Mouse (Mus musculus): ENCODE results near the gene Akna.
A peak's percentile ranks its signal among the peaks of the same experiment; 100 is the strongest.

Gene Akna

DNA sequence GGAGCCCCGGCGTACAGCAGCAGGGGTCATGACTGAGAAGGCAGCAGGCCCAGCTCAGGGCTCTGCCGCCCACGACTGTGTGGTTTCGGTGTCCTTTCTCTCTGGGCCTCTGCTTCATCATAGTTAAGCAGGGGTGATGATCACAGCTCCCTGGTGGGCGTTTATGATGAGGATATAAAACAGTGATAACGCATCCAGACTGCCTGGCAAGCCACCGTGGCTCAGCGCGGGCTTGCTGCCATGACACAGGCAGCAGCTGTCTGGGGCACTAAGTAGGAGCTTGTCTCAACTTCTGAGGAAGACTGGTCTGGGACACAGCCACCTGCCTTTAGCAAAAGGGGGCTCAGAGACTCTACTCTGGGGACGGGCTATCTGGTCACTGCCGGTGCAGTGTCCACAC, 19.7 kb downstream of the Akna start:
- no peak for DNase-seq (ENCODE audit: low spot score)

DNA sequence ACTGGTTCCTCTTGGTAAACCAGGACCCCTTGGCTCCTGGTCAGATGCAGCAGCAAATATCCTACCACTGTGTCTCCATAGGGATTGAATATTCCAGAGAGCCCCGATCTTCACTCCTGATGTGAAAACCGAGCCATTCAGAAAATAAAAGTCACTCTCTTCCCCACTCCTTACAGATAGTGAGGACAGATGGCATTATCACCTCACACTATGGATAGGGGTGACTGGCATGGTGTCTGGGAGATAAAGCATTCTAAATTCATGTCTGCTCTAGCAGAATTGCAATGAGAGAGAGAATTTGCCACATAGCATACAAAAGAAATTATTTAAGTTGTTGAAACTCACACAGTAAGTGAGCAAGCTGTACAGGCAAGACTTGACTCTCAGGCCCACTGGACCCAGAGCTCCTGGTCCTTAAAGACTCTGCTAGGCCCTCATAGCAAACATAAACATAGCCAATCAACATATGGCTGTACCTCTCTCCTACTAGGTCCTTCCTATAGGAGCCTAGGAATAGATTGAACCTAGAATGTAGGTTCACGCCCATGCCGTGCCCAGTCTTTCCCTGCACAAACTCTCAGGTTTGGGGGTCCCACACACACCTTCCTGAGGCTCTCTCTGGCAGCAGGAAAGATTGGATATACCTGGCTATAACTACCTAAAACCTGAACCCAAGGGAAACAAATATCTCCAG, 20.3 kb downstream of the Akna start:
- DNase-seq (ENCODE audit: low spot score) = no peak

DNA sequence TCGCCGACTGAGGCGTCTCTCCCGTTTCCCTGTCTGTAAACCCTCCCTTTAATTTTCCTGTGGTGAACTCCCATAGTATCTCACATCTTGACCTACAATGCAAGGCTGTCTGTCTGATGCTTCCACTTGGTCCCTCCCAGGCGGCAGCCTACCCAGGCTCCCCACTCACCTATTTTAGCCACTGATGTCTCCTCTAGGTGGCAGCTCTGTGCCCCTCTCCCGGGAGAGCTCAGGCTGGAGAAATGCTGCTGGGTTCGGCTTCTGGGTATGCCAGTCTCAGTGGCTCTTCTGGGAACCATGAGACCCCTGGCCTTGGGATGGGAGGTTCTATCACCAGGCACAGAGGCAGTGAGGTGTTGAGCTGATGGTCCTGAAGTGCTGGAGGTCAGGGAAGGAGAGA, 25.7 kb downstream of the Akna start:
- DNase-seq (ENCODE audit: low spot score) = no peak

DNA sequence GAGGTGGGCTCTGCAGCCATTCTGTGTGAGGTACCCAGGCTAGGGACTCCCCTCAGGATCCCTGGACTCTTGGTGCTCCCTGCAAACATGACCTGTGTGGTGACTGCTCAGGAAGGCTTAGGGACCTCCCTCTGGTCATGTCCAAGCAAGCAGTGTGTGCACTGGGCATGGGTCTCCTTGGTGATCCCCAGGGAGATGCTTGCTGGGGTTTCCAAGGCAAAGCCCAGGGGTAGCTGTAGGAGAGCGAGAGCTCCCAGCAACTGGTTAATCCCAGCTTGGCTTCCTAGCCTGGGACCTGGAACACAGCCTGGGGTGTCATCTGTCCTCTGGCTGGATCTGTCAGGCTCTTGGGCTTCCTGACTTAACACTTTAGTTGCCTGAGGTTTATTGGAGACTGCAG, 27.8 kb downstream of the Akna start:
- no peak for DNase-seq (ENCODE audit: low spot score)

DNA sequence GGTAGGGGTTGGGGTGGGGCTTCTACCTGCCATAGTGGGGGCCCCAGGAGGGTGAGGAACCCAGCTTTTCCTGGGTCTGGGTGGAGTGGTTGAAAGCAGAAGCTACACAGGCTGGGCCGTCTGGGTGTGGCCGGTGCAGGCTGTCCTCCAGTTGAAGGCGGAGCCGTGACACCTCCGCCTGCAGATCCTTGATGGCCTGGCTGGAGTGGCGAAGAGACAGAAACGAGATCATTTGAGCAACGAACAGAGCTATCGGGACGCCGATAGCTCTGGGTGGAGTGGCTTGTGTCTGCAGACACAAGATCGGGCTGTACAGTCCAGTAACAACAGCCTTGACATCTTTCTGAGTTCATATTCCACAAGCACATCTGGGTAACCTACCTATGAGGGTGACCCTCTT, 28.8 kb downstream of the Akna start:
- no peak for DNase-seq (ENCODE audit: low spot score)

DNA sequence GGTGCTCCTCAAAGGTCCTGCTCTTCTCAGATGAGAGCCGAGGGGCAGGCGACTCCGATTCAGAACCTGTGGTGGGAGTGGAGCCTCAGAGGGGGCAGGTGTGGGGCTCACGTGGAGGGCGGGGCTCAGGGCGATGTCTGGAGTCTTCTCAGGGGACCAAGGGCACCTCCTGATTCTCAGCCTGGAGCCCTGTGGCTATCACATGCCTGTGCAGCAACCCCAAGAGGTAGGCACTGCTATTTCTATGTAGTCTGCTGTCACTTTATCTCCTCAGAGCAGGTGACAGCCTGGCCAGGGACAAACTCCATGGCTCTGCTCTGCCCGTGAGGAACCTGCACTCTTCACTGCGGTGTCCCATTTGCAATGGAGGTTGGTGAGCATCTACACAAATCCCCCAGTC, 29.8 kb downstream of the Akna start:
- no peak for DNase-seq (ENCODE audit: low spot score)

DNA sequence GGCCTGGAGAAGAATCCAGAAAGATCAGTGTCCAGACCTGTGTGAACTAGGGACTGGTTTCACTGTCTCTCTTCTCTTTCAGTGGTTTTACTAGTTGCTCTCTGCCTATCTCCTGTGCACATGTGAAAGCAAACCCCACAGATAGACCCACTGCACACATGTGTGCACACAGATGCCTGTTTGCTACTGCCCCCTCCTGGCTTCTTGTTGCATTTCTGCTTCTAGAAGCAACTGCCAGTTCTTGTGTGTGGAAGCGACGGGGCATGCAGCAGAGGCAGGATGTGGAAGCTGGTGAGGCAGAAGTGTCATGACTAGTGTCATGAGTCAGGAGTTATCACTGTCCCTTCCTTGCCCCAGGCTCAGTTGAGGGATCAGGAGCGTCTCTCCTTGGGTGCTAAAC, 31.3 kb downstream of the Akna start:
- DNase-seq (ENCODE audit: low spot score) = no peak

DNA sequence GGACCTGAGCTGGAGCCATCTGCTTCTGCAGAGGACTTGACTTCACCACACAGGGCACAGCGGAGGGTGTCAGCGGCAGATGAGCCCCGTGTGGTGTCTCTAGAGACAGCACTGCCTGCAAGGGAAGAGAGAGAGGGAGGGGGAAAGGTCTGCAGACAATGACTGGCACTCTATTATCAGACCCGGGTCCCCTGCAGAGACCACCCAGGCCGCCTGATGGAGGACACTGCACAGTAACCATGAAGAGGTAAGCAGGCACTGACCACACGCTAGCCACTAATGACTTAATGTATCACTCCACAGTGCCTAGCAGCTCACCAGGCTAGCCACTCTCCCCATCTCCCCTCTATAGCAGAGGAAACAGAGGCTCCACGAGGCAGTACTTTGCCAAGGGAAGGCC, 32.3 kb downstream of the Akna start:
- DNase-seq (ENCODE audit: low spot score) = no peak

DNA sequence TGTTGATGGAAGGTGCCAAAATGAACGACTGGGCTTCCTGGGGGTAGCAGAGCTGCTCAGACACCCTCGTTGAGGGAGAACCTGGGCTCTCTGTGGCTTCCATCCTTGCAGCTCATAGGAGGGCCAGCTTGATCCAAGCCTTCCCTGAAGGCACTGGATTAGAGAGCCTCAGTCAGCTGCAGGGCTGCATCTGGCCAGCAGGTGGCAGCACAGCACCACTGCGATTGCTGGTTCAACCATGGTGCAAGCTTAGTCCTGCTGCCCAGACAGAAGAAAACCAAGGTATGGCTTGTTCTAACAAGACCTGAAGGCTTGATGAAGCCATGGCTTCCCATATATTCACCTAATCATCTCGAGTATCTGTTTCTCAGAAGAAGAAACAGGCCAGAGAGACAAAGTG, 34.6 kb downstream of the Akna start:
- peak; percentile 85 for DNase-seq (ENCODE audit: low spot score)

DNA sequence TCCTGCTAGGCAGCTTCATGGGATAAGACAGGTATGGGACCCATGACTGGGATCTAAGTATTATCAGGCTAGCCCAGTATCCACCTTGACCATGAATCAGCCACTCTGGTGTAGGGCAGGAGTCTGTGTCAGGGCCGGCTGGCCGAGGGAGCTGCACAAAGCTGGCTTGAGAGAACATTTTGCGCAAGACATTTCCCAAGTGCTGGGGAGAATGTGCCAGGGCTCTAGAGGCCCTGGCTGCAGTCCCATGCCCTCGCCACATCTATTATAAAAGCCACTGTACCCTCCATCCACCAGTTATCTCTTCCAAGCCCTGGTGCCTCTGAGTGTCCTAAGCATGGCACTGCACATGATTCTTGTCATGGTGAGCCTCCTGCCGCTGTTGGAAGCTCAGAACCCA, 41.0 kb downstream of the Akna start, which contains the start of gene Orm2:
Gene Orm2 (plus strand): TSS at position 300 of the 400 bp plus-strand sequence.
- peak; percentile 62 for DNase-seq (ENCODE audit: low spot score)

DNA sequence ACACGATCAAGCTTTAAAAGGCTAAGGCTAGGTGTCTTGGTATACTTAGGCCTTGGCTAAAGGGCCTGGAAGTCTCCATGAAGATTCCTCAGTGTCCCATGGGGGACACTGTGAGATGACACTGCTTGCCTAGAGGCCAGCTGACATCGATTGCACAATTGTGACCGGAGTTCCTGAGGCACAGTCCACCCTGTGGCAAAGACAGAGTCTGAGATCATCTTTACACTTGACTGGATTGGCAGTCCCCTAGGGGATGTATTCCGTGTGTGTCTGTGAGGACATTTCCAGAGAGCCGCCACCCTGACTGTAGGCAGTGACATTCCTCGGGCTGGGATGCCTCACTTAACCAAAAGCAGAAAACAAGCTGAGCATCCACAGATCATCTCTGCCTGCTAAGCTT, 43.3 kb downstream of the Akna start:
- no peak for DNase-seq (ENCODE audit: low spot score)

DNA sequence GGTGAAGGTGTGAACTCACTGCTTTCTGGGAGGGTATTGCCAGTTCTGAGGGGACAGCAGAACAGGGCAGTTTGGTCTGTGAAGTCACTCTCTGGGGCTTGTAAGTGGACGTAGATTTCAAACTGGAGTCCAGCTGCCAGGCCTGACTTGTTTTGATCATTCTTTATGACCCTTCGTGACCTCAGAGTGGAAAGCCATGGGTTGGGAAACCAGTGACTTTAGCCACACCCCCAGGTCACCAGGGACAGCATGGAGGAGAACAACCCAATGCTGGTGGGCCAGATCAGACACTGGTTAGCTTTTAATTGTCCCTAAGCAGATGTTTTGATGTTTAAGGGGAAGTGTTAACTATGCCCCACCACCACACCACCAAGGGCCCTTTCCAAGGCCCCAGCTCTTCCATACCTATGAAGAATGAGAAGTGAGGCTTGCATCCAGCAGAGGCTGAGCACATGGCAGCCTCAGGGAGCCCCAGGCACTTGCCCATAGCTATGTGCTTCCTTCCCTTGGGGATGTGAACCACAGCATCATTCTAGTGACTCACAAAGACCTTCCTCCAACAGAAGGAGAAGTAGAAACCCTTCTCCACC, 46.1 kb downstream of the Akna start:
- peak; percentile 36 for DNase-seq (ENCODE audit: low spot score)

DNA sequence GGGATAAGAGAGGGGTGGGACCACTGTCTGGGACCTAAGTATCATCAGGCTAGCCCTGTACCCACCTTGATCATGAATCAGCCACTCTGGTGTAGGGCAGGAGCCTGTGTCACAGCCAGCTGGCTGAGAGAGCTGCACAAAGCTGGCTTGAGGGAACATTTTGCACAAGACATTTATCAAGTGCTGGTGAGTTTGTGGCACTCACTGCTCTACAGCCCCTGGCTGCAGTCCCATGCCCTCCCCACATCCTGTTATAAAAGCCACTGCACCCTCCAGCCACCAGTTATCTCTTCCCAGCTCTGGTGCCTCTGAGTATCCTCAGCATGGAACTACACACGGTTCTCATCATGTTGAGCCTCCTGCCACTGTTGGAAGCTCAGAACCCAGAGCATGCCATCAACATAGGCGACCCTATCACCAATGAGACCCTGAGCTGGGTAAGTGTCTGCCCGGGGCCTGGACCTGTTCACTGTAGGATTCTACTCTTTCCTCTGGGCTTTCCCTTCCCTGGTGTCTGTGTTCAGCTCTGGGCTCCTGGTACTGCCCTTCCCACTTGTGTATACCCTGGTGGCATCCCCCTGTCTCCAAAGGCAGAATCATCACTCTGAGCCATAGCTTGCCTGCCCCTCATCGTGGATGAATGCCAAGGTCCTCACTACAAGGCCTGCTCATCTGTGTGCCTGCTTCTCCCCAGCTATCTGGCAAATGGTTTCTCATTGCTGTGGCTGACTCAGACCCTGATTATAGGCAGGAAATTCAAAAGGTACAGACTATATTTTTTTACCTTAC, 47.1 kb downstream of the Akna start, which contains the start of gene Orm3:
Gene Orm3 (plus strand): TSS at position 286 of the 789 bp plus-strand sequence.
- no peak for DNase-seq (ENCODE audit: low spot score)

DNA sequence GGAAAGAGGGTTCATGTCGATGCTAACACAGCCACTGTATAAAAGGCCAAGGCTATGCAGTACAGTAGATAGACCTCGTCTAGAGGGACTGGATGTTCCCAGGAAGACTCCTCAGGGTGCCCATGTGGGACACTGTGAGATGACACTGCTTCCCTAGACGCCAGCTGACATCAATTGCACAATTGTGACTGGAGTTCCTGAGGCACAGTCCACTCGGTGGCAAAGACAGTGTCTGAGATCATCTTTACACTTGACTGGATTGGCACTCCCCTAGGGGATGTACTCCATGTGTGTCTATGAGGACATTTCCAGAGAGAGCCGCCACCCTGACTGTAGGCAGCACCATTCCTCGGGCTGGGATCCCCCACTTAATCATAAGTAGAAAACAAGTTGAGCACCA, 54.6 kb downstream of the Akna start:
- no peak for DNase-seq (ENCODE audit: low spot score)

DNA sequence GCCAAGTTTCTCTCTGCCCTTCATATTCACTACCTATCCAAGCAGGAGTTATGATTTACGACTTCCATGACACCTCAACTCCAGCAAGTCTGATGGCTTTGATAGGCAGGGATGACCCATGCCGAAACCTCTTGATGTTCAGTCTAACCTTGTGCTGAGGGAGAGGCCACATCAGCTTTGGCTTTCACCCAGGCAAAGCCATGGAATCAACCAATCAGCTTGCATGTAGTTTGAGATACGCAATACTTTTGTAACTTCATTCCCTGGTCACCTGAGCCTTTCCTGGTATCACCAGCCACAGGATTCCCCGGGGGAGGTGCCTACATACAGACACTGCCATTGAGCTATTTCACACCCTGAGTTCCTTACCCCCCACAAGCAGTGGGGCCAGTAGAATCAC, 56.5 kb downstream of the Akna start:
- no peak for DNase-seq (ENCODE audit: low spot score)

DNA sequence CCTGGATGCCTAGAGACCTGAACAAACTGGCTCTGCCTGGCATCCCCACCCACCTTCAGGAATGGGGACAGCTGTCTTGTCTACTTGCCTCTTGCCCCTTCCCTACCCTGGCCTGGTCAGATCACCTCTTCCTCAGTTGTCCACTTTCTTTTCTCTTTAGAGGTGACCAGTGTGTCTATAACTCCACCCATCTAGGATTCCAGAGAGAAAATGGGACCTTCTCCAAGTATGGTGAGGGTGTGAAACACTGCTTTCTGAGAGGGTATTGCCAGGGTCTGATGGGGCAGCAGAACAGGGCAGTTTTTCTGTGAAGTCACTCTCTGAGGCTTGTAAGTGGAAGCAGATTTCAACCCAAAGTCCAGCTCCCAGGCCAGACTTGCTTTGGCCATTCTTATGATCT, 57.9 kb downstream of the Akna start:
- DNase-seq (ENCODE audit: low spot score) = no peak

DNA sequence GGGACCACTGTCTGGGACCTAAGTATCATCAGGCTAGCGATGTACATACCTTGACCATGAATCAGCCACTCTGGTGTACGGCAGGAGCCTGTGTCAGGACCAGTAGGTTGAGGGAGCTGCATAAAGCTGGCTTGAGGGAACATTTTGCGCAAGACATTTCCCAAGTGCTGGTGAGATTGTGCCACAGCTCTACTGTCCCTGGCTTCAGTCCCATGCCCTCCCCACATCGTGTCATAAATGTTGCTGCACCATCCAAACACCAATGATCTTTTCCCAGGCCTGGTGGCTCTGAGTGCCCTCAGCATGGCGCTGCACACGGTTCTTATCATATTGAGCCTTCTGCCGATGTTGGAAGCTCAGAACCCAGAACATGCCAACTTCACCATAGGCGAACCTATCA, 58.9 kb downstream of the Akna start, which contains the start of gene Orm1:
Gene Orm1 (plus strand): TSS at position 266 of the 400 bp plus-strand sequence.
- peak; percentile 48 for DNase-seq (ENCODE audit: low spot score)

DNA sequence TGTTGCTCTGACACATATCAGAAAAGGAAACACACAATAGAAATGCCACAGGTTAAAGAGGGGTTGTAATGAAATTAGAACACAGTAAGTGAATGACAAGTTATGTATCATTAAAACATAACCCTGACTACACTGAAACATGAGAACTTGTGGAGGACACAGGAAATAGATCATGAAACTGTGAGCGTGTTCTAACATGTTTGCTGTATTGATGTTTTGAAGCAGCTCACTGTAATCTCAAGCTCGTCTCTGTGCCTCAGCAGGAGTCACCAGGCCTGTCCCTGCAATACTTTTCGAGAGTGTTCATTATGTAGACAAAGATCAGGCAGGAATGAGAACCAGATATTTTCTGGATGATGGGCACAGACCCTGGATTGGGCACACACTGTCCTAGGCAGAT, 59.5 kb downstream of the Akna start:
- no peak for DNase-seq (ENCODE audit: low spot score)

DNA sequence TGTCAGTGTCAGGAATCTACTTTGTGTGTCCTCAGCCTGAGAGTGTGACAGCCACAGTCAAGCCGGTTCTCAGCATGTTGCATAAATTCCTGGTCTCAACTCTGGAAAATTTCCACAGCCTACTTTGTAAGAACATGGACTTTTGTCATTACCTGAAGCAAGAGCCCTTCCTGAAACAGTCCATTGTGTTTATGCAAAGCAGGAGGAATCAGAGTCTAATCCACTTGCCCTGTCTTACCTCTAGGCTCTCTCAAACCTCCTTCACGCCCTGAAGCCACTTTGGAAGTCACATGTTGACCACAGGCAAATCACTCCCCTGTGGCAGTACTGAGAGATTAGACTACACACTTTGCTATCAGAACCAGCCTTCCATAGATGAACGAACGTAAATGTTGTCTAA, 60.7 kb downstream of the Akna start:
- DNase-seq (ENCODE audit: low spot score) = no peak

DNA sequence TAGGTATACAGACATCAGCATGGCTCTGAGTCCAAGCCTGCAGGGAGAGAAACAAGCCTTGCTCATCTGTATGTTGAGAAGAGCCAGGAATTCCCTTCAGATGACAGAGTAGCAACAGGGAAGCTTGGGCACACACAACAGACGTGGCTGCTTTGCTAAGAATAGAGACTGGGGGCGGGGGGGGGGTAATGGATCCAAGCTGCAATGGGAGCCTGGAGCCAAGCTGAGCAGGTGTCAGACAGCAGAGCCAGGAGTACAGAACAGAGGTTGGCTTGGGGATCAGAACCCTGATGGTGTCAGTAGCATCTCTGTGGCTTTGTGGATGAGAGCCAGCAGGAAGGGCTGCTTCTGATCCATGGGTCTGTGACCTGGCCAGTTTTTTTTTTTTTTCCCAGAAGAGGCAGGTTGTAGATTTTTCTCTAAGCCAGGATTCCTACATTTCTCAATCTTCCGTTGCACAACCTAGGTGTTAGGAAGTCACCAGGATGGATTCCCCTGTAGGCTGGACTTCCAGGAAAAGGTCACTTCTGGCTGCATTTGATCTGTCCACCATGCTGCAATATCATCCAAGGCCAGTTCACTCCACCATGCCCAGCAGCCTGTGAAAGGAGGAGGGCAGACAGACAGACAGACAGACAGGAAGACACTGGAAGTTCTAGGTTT, 64.6 kb downstream of the Akna start:
- no peak for DNase-seq (ENCODE audit: low spot score)

DNA sequence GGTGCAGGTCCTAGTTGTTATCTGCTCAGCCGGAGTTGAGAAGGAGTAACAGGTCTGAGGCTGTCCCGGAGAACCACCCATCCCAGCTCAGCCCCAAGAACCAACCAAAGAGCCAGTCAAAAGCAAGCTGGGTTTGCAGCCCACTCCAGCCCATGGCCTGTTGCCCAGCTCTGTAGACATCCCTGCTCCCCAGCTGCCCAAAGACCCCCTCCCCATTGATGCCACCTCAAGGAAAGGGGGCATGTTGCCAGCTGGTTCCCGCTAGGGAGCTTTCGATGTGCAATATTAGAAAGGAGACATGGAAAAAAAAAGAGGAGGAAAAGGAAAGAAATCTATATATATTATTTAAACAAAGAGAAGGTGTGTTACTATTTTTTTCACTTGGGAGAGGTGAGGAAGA, 69.8 kb downstream of the Akna start:
- no peak for DNase-seq (ENCODE audit: low spot score)

DNA sequence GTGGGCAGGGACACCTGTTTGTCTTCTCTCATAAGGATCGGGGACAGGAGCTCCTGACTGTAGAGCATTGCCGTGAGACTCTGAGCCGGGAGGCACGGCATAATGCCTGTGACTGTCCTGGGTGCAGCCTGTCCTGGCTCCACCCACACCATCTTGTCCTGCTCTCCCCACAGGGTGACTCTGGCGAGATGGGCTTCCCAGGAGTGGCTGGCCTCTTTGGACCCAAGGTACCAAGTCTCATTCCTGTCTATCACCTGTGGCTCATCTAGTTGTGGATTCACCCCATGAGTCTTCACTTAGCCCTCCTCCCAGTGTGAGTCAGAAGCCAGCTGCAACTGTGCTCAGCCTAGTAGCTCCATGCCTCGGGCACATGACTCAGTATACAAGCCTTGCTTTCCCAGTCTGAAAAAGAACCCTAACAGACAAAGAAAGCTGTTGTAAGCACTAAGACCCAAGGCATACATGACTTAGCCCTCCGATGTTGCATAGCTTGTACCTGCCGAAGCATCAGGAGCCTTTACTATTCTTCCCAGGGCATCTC, 79.8 kb downstream of the Akna start:
- no peak for DNase-seq (ENCODE audit: low spot score)

Measured in lung, postnatal 25 days (tissue).